Mouse (Mus musculus) cerebellum, adult 11 months (tissue): ENCODE data around the gene Sytl3.
A peak's percentile ranks its signal among the peaks of the same experiment; 100 is the strongest.

Source experiments
- DNase-seq: peaks from one replicate; pipeline ENCODE4 v3.0.0; 2022

Sytl3 gene

DNA sequence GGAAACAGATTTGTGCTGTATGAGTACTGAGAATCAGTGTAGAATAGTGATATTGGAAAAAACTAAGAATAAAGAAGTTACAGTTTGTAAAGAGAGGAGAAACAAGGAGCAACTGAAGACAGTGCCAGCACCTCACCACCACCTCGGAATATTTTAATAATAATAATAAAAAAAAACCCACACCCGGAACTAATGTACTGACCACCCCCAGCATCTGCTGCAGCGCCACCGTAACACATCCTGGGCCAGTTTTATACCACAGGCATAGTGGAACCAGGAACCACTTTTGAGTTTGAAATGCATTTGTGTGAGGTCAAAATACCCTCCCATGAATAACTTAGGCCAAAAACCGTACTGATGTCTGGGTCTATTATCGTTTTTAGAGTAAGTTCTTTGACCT, 122.4 kb downstream of the Sytl3 start:
- no peak for DNase-seq

DNA sequence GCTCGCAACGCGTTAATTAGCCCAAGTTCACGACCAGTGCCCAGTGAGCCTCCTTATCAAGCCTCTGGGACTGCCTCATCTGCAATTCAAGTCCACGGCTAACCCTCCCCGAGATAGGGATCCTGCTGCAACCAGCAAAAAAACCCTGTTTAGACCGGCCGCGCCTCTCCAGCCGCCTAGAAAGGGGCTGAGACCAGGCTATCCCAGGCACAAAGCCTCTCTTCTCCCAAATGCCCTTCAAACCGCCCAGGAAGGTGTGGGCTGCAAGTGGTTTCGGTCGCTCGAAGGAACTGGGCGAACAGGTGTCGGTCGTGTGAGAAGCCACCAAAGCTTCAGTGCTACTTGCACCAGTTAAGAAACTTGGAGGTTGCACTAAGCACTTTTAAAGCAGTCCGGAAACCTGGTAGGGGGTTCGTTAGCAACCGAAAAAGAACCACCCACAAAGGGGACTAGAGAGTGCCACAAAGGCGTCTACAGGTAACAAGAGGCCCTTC, 123.2 kb downstream of the Sytl3 start:
- DNase-seq: no peak

DNA sequence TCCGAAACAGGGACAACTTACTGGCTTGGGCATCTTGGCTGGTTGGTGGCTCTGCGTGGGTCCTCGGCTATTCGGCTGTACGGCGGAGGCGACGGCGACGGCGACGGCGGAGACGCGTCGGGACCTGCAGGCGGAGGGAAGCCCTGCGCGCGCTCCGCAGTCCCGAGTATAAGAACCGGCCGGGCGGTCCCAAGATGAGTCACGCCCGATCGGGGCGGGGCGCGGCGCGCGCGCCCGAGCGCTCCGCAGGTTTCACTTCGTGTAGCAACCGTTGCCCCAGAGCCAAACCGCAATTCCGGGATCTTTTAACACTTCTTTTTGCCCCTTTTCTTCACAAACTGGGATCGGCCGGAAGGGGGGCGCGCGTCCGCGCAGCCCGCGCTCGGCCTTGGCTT, 123.7 kb downstream of the Sytl3 start, which contains the start of gene Ezr:
Gene Ezr, minus strand, starts transcription at position 174 of the 395 bp plus-strand sequence.
- peak; percentile 74 for DNase-seq

DNA sequence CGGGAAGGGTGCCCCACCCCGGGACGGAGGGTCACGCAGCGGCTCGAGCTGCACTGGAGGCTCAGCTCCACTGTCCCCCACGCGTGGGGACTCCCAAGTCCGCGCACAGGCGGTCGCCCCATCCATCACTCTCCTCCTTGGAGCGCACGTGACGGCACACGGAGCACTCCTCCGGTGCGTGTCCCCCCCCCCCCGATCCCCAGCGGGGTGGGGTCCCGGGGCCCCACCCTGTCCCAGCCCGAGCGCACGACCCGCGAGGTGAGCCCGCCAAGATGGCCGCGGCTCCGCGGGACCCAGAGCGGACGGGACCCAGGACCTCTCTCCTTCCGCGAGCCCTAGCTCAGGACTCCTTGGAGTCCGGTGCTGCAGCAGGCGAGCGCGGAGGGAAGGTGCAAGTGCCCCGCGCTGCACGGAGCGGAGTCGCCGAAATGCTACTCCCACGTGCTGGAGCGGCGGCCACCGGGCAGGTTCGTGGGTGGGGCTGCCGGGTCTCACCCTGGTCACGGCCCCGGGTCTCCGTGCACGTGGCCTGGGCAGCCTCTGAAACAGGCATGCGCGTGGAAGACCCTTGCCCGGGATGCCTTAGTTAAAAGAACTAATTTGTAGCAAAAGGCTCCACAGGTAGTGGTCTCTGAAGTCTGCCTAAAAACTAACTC, 124.2 kb downstream of the Sytl3 start:
- peak; percentile 36 for DNase-seq

DNA sequence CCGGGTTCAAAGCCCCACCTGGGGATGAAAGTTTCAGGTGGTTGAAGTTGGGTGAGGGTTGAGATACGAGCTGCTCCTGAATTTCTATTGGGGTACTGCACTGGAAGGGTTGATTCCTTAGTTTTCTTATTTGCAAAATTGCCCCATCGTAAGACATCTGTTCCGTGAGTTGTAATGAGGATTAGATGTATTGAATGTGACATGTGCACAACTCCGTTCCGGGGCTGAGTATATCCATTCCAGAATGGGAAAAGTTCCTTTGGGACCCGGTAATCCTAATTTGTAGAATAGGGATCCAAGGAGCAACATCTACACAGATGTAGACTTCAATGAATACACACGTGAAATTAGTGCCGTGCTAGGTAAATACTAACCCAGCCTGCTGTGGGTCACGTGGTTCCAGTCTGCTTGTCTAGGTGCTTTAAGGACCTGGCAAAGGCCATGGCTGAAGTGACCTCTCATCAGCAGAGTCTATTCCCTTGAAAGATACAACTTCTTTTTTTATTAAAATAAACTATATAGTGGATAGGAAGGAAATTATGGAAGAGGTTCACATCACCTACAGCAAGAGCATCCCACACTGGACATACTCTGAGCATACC, 125.0 kb downstream of the Sytl3 start:
- no peak for DNase-seq

DNA sequence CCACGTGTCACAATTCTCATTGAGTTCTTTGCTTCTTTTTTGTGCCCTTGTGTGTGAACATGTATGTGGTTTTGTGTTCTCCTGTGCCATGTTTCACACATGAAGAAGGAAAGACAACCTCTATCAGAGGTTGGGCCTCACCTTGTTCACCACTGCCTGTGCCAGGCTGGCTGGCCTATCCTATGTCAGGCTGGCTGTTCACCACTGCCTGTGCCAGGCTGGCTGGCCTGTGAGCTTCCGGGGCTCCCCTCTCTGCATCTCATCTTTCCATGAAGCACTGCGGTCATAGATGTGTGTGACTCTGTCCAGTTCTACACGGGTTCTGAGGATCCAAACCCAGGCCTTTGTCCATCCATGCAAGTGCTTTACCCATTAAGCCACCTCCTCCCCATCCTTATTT, 128.3 kb downstream of the Sytl3 start:
- DNase-seq: no peak
